Mouse (Mus musculus) kidney, adult 11 months (tissue): Measurements from ENCODE around the gene Unc45b.
"Not testable (repeated sequence)": the region's sequence is repeated elsewhere in the genome, so short reads cannot be mapped to it uniquely, and the experiment has no call there.

Experiments
- DNase-seq: peaks from one replicate; pipeline ENCODE4 v3.0.0; 2022

Unc45b gene

GRCm38 (mm10) chr11:82899720-82900119, 10.6 kb upstream of the Unc45b start:
- DNase-seq = no peak

- DNase-seq = no peak
Observed at GRCm38 (mm10) chr11:82901606-82902310, 8.6 kb upstream of the Unc45b start.

- no peak for DNase-seq
Observed at GRCm38 (mm10) chr11:82904952-82905351, 5.4 kb upstream of the Unc45b start.

- no peak for DNase-seq
Observed at GRCm38 (mm10) chr11:82905816-82906215, 4.5 kb upstream of the Unc45b start.

- peak; percentile 82 for DNase-seq
Observed at GRCm38 (mm10) chr11:82907651-82908607, 2.4 kb upstream of the Unc45b start, which contains the start of gene Nle1. Gene Nle1, minus strand, starts transcription at chr11:82908411.

DNA sequence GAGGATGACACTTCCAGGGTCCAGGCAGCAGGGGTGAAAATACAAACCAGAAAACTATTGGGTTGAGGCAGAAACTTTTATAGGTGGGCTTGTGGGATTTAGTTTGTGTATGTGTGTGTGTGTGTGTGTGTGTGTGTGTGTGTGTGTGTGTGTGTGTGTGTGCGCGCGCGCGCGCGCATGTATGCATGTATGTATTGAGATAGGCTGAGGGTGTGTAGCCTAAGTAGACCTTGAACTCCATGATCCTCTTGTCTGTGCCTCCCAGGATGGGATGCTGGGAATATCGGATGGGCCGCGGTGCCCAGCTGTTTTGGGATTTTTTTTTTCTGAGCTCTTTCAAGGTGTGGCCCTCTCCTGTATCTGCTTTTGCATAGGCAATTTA, 1.8 kb upstream of the Unc45b start:
- DNase-seq = no peak

GRCm38 (mm10) chr11:82910679-82911389, 484 bp downstream of the Unc45b start:
- no peak for DNase-seq

DNA sequence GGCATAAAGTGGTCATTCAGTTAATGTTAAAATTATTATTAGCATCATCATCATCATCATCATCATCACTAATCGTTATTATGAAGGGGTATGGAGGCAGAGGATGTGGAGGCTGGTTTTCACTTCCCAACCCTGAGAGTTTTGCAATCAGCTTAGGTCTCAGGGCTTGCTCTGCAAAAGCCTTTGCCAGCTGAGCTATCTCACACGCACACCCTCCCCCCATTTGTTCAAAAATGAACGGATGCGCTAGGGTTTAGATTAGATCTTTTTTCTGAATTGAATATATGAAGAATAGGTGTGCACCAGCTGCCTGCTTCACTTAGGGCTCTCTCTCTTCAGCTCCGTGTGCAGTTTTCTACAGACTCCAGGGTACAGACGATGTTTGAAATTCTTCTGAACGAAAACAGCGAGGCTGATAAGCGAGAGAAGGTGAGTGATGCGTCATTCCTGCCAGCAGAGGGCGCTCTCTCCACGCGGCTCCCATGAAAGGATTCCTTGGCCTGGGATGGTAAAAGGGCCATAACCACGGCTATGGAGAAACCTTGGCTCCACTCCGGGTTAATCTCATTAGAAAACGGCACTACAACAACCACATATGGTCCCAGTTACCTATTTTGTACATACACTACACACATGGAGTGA, 4.5 kb downstream of the Unc45b start:
- DNase-seq = peak; percentile 39

DNA sequence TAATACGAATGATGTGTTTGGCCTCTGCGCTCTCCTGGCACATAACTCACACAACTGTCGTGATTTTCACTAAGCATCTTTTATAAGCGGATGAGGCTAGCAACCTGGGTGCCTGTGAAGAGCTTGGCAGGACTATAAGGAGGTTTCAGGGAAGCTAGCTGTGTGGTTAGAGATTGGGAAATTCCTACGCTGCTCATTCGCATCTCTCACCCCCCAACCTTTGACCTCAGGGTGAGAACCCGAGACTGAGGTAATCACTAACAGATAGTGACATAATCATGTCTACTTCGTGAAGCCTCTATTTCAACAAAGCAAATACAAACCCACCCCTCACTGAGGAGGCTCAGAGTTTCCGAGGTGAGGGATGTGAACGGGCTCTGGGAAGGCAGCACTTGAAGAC, 10.4 kb downstream of the Unc45b start:
- DNase-seq = no peak

DNA sequence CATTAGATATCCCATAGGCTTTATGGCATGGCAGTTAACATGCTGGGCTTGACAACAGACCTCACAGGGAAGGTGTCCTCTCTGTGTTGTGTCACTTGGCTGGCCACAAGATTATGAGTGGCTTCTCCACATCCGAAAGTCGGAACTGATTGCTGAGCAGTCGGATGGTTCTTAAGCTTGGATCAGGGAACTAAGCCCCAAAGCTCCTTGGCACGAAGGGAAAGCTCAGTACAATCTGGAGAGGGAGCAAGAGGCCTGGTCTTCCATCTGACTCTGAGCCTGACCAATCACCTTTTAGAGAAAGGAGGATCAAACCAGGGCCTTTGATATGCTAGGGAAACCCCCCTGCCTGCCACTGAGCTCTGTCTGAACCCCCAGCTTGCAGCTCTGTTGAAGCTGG, 11.3 kb downstream of the Unc45b start:
- no peak for DNase-seq

- not testable (repeated sequence) for DNase-seq
Observed at GRCm38 (mm10) chr11:82923910-82924309, 13.6 kb downstream of the Unc45b start.

- no peak for DNase-seq
Observed at GRCm38 (mm10) chr11:82928897-82929632, 18.7 kb downstream of the Unc45b start.

- DNase-seq = no peak
Observed at GRCm38 (mm10) chr11:82929633-82929950, 19.2 kb downstream of the Unc45b start.

GRCm38 (mm10) chr11:82930391-82930955, 20.1 kb downstream of the Unc45b start:
- not testable (repeated sequence) for DNase-seq

DNA sequence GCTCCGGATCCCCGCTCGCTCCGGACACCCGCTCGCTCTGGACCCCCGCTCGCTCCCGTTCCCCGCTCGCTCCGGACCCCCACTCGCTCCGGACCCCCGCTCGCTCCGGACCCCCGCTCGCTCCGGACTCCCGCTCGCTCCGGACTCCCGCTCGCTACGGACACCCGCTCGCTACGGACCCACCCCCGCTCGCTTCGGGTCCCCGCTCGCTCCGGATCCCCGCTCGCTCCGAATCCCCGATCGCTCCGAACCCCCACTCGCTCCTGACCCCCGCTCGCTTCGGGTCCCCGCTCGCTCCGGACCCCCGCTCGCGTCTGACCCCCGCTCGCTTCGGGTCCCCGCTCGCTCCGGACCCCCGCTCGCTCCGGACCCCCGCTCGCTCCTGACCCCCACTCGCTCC, 20.8 kb downstream of the Unc45b start:
- DNase-seq = not testable (repeated sequence)

GRCm38 (mm10) chr11:82931671-82932450, 21.5 kb downstream of the Unc45b start:
- not testable (repeated sequence) for DNase-seq

- DNase-seq = no peak
Observed at GRCm38 (mm10) chr11:82933186-82933585, 22.8 kb downstream of the Unc45b start.

DNA sequence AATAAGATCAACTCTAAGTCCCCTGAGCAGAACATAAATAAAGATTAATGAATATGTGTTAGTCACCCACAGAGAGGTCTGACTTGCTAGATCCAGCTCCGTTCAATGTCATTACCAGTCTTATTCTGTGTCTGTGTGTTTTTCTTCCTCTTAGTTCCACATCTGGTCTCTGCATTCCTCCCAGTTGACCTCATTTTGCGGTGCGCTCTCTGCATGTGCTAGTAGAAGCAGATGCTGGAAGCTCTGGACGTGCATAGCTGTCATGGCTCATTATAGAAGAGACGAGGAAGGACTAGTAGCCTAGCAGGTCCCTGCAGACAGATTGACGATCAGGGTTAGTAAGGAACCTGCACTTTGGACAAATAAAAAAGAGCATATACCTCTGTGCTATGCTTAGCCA, 33.0 kb downstream of the Unc45b start:
- DNase-seq = no peak

DNA sequence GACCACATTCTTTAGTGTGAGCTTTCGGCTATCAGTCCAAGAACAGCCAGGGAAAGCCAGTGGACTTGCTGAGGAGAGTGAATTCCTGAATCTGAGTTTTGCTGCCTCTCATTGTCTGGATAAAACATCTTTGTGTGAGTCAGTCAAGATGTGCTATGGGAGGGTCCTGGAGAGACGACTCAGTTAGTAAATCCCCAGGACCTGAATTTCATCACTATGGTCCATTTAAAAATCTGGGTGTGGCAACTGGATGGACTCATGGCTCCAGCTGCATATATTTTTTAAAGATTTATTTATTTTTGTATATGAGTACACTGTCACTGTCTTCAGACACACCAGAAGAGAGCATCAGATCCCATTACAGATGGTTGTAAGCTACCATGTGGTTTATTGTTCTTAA, 35.3 kb downstream of the Unc45b start:
- DNase-seq = no peak

GRCm38 (mm10) chr11:82947457-82947856, 37.1 kb downstream of the Unc45b start:
- no peak for DNase-seq

- peak; percentile 40 for DNase-seq
Observed at GRCm38 (mm10) chr11:82949036-82949435, 38.7 kb downstream of the Unc45b start.
